Mouse (Mus musculus) erythroblast, embryonic 14.5 days (primary cell): ENCODE results near the gene Pink1.

Experiments
- GATA1 ChIP-seq: IDR thresholded peaks from 2 replicates; pipeline ENCODE4 v1.6.1; 2012; ENCODE audit warnings: low read length, inconsistent platforms, mixed read lengths
- TAL1 ChIP-seq: IDR thresholded peaks from 3 replicates; pipeline ENCODE4 v1.6.1; 2012; ENCODE audit warnings: low read length, inconsistent platforms, mixed read lengths

- TF ChIP-seq TAL1 (no peak), GATA1 (no peak)
Observed at GRCm38 (mm10) chr4:138343341-138343837, 17.3 kb upstream of the Pink1 start.
